Mouse (Mus musculus) ES-E14 (cell line): Measurements from ENCODE around the gene Tlnrd1. TPM values are rescaled to one million over a fixed set of nuclear protein-coding genes. Genes with fewer than 3 reads are reported as not detected.

Source experiments
- DNase-seq: peaks from one replicate; pipeline ENCODE4 v3.0.0-alpha.2; 2013; ENCODE audit warnings: low read depth, low spot score
- H3K27ac ChIP-seq: 2 replicates; pipeline ENCODE4 v1.5.1; 2012; ENCODE audit warnings: low read depth, mild to moderate bottlenecking, low read length, moderate library complexity, mixed read lengths; ENCODE audit not compliant: poor library complexity, insufficient read depth, severe bottlenecking
- H3K36me3 ChIP-seq: 2 replicates; pipeline ENCODE4 v1.6.1; 2012; ENCODE audit warnings: mild to moderate bottlenecking, low read length, moderate library complexity, mixed read lengths; ENCODE audit not compliant: control insufficient read depth, poor library complexity, insufficient read depth, severe bottlenecking
- H3K4me1 ChIP-seq, 2 experiments: fragments of 150-350 bp in 1 of 2; sonication (generic) in 1 of 2; 2 replicates each; pipeline ENCODE4 v1.6.1; 2012; ENCODE audit warnings: low read length in 2 of 2, mild to moderate bottlenecking in 1 of 2, mixed read lengths in 1 of 2; ENCODE audit not compliant: control insufficient read depth in 2 of 2, insufficient read depth in 2 of 2, poor library complexity in 1 of 2
- H3K4me3 ChIP-seq, 2 experiments: fragments of 150-350 bp in 1 of 2; sonication (generic) in 1 of 2; 2 replicates each; pipeline ENCODE4 v1.5.1; 2012; ENCODE audit warnings: low read length in 2 of 2, low read depth in 1 of 2, mild to moderate bottlenecking in 1 of 2, mixed read lengths in 1 of 2; ENCODE audit not compliant: insufficient read depth in 1 of 2, poor library complexity in 1 of 2, severe bottlenecking in 1 of 2
- H3K9ac ChIP-seq: 2 replicates; pipeline ENCODE4 v1.6.1; 2012; ENCODE audit warnings: low read depth, mild to moderate bottlenecking, low read length, mixed read lengths; ENCODE audit not compliant: poor library complexity, insufficient read depth, severe bottlenecking
- H3K9me3 ChIP-seq: fragments of 150-350 bp; sonication (generic); 2 replicates; pipeline ENCODE4 v1.6.1; 2012; ENCODE audit warnings: low read depth, mild to moderate bottlenecking, low read length; ENCODE audit not compliant: control insufficient read depth, insufficient read depth
- CHD2 ChIP-seq: IDR thresholded peaks from 2 replicates; pipeline ENCODE4 v1.6.1; 2014; ENCODE audit warnings: mild to moderate bottlenecking, low read depth, low read length, inconsistent platforms
- HCFC1 ChIP-seq: IDR thresholded peaks from 2 replicates; pipeline ENCODE4 v1.6.1; 2012; ENCODE audit warnings: low read length, inconsistent platforms, borderline replicate concordance; ENCODE audit not compliant: insufficient read depth
- MAFK ChIP-seq: IDR thresholded peaks from 2 replicates; pipeline ENCODE4 v1.6.1; 2014; ENCODE audit warnings: mild to moderate bottlenecking, low read depth, low read length, inconsistent platforms; ENCODE audit not compliant: insufficient read depth
- ZC3H11A ChIP-seq: IDR thresholded peaks from 2 replicates; pipeline ENCODE4 v1.6.1; 2012; ENCODE audit warnings: low read depth, mild to moderate bottlenecking, inconsistent platforms, low read length, borderline replicate concordance
- ZNF384 ChIP-seq: IDR thresholded peaks from 2 replicates; pipeline ENCODE4 v1.6.1; 2012; ENCODE audit warnings: low read depth, low read length, inconsistent platforms
- in situ Hi-C, 2 experiments: fragments of 600-800 bp; cut with MboI; formaldehyde crosslinking; loops; one replicate each; pipeline ENCODE4 v1.15.1; 2025; ENCODE audit warnings: low sequenced_read_pairs in 2 of 2, inconsistent platforms in 1 of 2; ENCODE audit not compliant: unreplicated experiment in 2 of 2
- total RNA-seq: library from RNA; depleted of rRNA; stranded (reverse); fragments of 300-350 nt; gene quantifications from 2 replicates; pipeline ENCODE4 v1.2.3, GENCODE M21; 2012

Tlnrd1 gene
- total RNA-seq, 1 experiment: 10.4 TPM

DNA sequence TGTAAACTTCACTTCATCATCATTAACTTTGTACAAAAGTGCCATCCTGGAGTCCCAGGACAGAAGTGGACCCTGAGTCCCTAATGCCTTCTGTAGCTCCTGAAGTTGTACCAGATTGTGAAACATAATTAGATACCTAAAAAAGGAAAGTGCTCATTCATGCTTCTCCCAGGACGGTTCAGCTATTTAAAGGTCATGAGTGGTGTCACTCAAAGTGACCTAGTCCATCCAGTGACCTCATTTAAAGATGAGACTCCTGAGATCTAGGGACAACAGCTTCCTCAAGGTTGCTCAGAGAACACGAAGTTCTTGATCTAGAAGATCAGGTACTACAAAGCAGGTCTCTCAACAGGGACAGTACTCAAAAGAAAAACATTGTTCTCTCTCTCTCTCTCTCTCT is 20.6 kb downstream of the Tlnrd1 start:
- no peak overlapping the region for H3K27ac ChIP-seq
- in situ Hi-C loops: no loop called here
- DNase-seq: no peak
- H3K4me3 ChIP-seq: no peak overlapping the region
- no peaks in the 10 kb centered on the region for H3K36me3 ChIP-seq
- H3K9ac ChIP-seq: no peak overlapping the region
- TF ChIP-seq ZNF384: no peak
- H3K4me1 ChIP-seq: peaks cover 0 to 5% of the 10 kb centered on the region in 2 experiments; a peak in 2 of 4 replicates
- H3K9me3 ChIP-seq: no peaks in the 10 kb centered on the region

DNA sequence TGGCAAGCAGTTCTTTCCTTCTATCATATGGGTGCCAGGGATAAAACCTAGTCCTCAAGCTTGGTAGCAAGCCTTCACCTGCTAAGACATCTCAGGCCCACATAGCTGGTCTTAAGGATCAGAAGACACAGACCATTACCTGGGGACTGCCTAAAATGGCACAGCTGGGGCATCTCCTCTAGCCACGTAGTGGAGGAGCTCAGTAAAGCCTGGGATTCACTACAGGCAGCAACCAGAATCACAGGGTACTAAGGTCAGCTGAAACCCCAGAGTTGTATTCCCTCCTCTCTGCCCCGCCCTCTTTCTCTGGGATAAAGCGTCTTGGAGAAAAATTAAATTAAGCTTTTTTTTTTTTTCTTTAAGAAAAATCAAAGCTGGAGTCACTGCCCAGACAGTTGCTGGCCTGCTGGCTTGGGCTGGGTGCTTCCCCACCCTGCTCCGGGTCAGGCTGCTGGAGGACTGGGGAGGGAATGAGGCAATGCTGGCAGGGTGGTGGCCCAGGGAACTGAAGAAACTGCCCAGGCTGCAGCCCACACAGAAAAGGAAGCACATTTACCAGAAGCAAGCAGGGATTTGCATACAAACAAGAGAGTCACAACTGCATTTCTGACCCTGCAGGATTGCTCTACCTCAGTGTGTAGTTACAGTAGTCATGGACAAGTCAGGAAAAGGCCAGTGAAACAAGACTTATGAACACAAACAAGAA is 24.6 kb downstream of the Tlnrd1 start:
- peaks cover 0 to 12% of the 10 kb centered on the region in 2 experiments; a peak in 2 of 4 replicates for H3K4me1 ChIP-seq
- H3K27ac ChIP-seq: no peak overlapping the region
- no peak overlapping the region for H3K4me3 ChIP-seq
- in situ Hi-C loops: no loop called here
- H3K9me3 ChIP-seq: no peaks in the 10 kb centered on the region
- H3K36me3 ChIP-seq: no peaks in the 10 kb centered on the region
- H3K9ac ChIP-seq: no peak overlapping the region; the same call in 1 of the 2 replicates
- TF ChIP-seq ZNF384 (no peak), ZC3H11A (no peak), CHD2 (no peak)
- no peak for DNase-seq

- DNase-seq: no peak
- in situ Hi-C loops: no loop called here
- Histone ChIP-seq H3K4me1 (peaks cover 0 to 12% of the 10 kb centered on the region in 2 experiments; a peak in 2 of 4 replicates), H3K9me3 (no peaks in the 10 kb centered on the region), H3K36me3 (no peaks in the 10 kb centered on the region), H3K27ac (no peak overlapping the region), H3K4me3 (no peak overlapping the region), H3K9ac (no peak overlapping the region)
- TF ChIP-seq ZNF384 (no peak), CHD2 (no peak), HCFC1 (no peak), ZC3H11A (no peak), MAFK (no peak)
Observed at GRCm38 (mm10) chr7:83857921-83858320, 26.2 kb downstream of the Tlnrd1 start.

- no peak overlapping the region for H3K9ac ChIP-seq
- no peak for DNase-seq
- TF ChIP-seq HCFC1 (no peak), CHD2 (no peak), MAFK (no peak), ZNF384 (no peak), ZC3H11A (no peak)
- H3K27ac ChIP-seq: no peak overlapping the region
- H3K9me3 ChIP-seq: no peaks in the 10 kb centered on the region
- in situ Hi-C loops: no loop called here
- H3K36me3 ChIP-seq: no peaks in the 10 kb centered on the region
- H3K4me1 ChIP-seq: peaks cover 0 to 12% of the 10 kb centered on the region in 2 experiments; a peak in 2 of 4 replicates
- no peak overlapping the region for H3K4me3 ChIP-seq
Observed at GRCm38 (mm10) chr7:83857208-83857488, 27.0 kb downstream of the Tlnrd1 start.
